Mouse (Mus musculus) naive thymus-derived CD4-positive, alpha-beta T cell, adult 2 months (primary cell): ENCODE data around the gene Gm7694.

Experiments
- DNase-seq: peaks from one replicate; pipeline ENCODE4 v3.0.0-alpha.2; 2011; ENCODE audit warnings: low read depth

Gene Gm7694

GRCm38 (mm10) chr1:170282415-170283129 lies 23.6 kb downstream of the Gm7694 start:
- no peak for DNase-seq

GRCm38 (mm10) chr1:170277016-170277415 lies 29.1 kb downstream of the Gm7694 start, which contains the start of gene Sh2d1b1:
Gene Sh2d1b1 (plus strand): TSS chr1:170277320.
- no peak for DNase-seq

GRCm38 (mm10) chr1:170273252-170273651 lies 32.9 kb downstream of the Gm7694 start:
- DNase-seq = no peak

GRCm38 (mm10) chr1:170270696-170271095 lies 35.4 kb downstream of the Gm7694 start:
- DNase-seq = no peak

GRCm38 (mm10) chr1:170270281-170270680 lies 35.9 kb downstream of the Gm7694 start:
- DNase-seq = no peak

GRCm38 (mm10) chr1:170255560-170255910 lies 50.6 kb downstream of the Gm7694 start:
- DNase-seq = peak; percentile 82

GRCm38 (mm10) chr1:170254893-170255559 lies 51.1 kb downstream of the Gm7694 start:
- no peak for DNase-seq
